Mouse (Mus musculus): Measurements from ENCODE around the gene Pard3.
"Not testable (repeated sequence)": the region's sequence is repeated elsewhere in the genome, so short reads cannot be mapped to it uniquely, and the experiment has no call there.

Pard3 gene

GRCm38 (mm10) chr8:127134327-127134726 is 70.6 kb downstream of the Pard3 start:
- no peak for DNase-seq (ENCODE audit: extremely low read depth, low read depth, low spot score)

DNA sequence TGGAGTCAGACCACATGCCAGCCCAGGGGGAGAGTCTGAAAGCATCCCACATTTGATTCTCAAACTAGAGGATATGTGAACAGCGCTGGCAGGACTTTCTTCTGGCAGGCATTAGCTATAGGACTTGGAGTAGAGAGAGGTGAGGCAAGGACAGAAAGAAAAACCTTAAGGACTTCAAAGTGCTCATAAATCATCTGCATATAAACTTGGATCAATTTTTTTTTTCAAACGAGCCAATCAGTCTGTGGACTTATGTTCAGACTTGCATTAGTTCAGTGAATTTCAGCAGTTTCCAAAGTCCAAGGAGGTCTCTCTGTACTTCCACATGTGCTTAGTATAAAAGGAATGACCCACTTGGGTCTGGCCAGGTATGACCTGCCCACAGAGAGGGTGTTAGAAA is 72.5 kb downstream of the Pard3 start:
- DNase-seq (ENCODE audit: extremely low read depth, low read depth, low spot score) = peak; percentile 90

- DNase-seq (ENCODE audit: extremely low read depth, low read depth, low spot score) = no peak
These were observed 73.1 kb downstream of the Pard3 start for GRCm38 (mm10) chr8:127136781-127137180.

DNA sequence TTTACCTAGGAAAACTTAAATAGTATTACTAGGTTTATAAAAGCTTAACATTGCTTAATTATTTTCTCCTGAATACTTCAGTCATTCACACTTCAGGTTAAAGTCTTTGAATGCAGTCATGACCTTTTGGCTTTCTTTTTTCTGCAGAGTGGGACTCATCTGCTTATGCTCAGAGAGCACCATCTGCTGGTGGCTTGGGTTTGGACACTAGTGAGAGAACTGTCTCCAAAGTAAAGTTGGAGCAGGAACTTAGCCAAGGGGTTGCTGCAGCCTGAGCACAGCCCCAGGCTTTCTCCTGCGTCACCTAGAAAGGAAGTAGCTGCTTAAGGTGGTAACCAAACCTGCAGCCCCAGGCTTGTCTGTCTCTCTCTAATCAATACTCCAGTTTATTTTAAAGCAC is 75.5 kb downstream of the Pard3 start:
- DNase-seq (ENCODE audit: extremely low read depth, low read depth, low spot score) = no peak

- no peak for DNase-seq (ENCODE audit: extremely low read depth, low read depth, low spot score)
These were observed 77.3 kb downstream of the Pard3 start for GRCm38 (mm10) chr8:127140945-127141344.

DNA sequence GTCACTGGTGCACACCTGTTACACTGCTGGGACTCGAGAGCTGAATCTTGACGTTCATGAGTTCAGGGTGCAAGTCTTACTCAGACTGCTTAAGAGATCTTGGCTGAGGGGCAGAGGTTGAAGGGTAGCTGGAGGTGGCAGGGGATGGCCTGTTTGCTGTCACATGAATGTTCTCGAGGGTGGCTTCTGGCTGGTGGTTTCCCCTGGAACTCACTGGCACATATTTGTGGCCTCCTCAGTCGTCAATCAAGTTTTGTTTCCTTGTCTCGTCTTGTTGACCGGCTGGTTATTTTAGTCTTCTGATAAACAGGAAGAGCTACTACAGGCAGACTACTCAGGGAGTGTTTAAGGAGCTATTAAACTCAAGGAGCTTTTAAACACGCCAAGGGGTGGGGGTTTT is 79.9 kb downstream of the Pard3 start:
- no peak for DNase-seq (ENCODE audit: extremely low read depth, low read depth, low spot score)

- no peak for DNase-seq (ENCODE audit: extremely low read depth, low read depth, low spot score)
These were observed 80.9 kb downstream of the Pard3 start for GRCm38 (mm10) chr8:127144562-127144961.

GRCm38 (mm10) chr8:127145135-127145534 is 81.4 kb downstream of the Pard3 start:
- no peak for DNase-seq (ENCODE audit: extremely low read depth, low read depth, low spot score)

DNA sequence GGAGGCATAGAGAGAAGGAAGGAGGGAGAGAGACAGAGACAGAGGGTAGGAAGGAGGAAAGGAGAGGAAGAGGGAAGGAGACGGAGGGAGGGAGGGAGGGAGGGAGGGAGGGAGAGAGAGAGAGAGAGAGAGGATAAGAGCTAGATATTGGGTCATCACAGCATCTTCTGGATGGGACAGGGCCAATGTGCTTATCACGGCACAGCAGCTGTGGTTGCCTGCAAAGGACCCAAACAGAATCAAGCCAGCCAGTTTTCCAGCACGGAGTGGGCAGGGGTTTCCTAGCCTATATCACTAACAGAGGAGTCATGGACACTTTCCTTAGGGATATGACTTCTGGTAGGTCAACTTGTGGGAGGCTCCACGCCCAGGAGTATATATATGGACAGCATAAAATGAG is 82.4 kb downstream of the Pard3 start:
- DNase-seq (ENCODE audit: extremely low read depth, low read depth, low spot score) = no peak

DNA sequence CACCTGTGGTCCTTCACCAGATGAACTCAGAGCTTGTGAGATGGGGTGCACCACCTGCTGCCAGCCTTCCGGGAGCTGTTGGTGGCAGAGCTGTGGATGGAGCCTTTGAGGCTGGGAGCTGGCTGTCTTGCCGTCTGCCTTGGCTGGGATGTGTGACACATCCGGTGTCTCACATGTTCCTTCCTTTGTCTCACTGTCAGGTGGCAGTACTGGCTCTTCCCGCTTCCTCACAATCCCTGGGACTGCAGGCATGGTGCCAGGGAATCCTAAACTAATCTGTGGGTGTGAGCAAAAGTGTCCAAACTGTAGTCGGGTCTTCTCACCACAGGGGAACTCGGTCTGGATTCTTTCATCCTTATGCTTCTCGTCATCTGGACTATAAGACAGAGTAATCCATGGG is 85.1 kb downstream of the Pard3 start:
- no peak for DNase-seq (ENCODE audit: extremely low read depth, low read depth, low spot score)

DNA sequence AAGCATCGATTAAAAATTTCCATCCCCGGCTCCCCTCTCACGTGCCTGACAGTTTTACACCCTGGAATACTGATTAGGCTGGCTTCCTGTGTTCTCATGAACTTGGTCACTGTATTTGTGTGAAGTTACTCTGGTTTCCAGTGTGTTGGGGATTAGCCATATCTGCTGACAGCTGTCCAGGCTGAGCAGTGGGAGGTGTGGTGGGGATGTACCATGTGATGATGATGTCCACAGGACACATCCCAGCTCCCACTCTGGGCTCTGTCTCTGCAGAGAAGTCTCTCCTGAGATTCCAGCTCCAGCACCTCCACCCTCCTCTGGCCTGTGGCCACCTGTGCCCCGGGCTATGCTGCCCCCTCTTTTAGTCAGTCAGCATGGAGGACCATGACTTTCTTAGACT is 87.0 kb downstream of the Pard3 start:
- DNase-seq (ENCODE audit: extremely low read depth, low read depth, low spot score) = no peak

GRCm38 (mm10) chr8:127151706-127152105 is 88.0 kb downstream of the Pard3 start:
- no peak for DNase-seq (ENCODE audit: extremely low read depth, low read depth, low spot score)

DNA sequence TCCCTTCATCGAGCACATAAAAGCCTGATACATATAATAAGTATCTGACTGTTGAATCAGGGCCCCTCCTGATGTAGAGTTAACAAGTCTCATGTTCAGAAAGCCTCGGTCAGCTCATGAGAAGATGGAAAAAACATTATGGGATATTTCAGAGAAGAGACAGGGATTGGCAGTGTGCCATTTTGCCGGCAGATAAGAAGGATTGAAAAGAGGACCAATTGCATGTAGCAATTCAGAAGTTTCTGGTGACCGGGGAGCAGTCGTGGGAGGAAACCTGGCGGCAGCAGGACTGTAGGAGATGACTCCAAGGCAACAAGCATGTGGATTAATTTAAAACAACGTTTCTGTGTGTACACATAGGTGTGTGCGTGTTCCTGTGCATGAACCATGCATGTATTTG is 93.4 kb downstream of the Pard3 start:
- no peak for DNase-seq (ENCODE audit: extremely low read depth, low read depth, low spot score)

- no peak for DNase-seq (ENCODE audit: extremely low read depth, low read depth, low spot score)
These were observed 95.8 kb downstream of the Pard3 start for GRCm38 (mm10) chr8:127159421-127159966.

DNA sequence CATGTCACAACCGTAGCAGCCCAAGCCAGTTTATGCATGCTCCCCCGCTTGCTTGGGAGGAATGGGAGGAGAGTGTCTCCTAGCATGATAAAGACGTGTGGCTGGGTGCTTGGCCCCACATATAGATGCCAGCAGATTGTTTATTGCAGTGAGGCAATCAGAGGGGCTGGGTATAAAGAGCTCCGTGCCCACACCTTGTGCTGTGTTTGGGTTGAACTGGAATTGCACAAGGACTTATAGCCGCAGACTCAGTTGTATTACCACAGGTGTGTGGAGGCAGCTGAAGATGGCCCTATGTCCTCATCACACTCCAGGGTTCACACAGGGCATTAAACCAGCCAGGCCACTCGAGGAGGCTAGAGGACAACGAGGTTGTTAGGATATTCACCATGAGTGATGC is 98.2 kb downstream of the Pard3 start:
- DNase-seq (ENCODE audit: extremely low read depth, low read depth, low spot score) = peak; percentile 61

- no peak for DNase-seq (ENCODE audit: extremely low read depth, low read depth, low spot score)
These were observed 99.1 kb downstream of the Pard3 start for GRCm38 (mm10) chr8:127162821-127163220.

GRCm38 (mm10) chr8:127164326-127165280 is 100.9 kb downstream of the Pard3 start:
- no peak for DNase-seq (ENCODE audit: extremely low read depth, low read depth, low spot score)

GRCm38 (mm10) chr8:127168496-127168895 is 104.8 kb downstream of the Pard3 start:
- DNase-seq (ENCODE audit: extremely low read depth, low read depth, low spot score) = no peak

DNA sequence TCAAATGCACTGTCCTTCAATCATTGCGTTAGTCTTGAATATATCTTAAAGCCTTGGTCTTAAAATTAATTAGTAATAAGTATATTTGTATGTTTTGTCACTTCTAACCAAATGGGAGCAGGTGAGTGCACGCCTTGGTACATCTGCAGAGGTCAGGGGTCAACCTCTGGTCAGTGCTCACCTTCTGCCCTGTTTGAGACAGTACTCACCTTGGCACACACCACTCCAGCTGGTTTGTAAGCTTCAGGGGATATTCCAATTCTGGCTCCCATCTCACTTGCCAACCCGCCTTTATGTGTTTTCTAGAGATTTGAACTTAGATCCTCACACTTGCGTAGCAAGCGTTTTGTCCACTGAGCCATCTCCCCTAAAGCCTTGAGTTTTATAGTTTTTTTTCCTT is 105.7 kb downstream of the Pard3 start:
- DNase-seq (ENCODE audit: extremely low read depth, low read depth, low spot score) = no peak

DNA sequence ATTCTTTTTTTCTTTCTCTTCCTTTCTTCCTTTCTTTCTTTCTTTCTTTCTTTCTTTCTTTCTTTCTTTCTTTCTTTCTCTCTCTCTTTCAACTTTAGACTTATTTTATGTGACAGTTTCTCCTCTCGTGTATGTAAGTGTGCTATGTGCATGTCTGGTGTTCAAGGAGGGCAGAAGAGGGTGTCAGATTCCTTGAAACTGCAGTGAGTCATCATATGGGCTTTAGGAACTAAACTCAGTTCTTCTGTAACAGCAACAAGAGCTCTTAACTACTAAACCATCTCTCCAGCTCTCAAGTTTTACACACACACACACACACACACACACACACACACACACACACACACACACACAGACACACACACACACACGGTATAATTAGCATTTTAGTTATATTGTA is 106.7 kb downstream of the Pard3 start:
- not testable (repeated sequence) for DNase-seq (ENCODE audit: extremely low read depth, low read depth, low spot score)

- DNase-seq (ENCODE audit: extremely low read depth, low read depth, low spot score) = no peak
These were observed 107.2 kb downstream of the Pard3 start for GRCm38 (mm10) chr8:127170930-127171329.

DNA sequence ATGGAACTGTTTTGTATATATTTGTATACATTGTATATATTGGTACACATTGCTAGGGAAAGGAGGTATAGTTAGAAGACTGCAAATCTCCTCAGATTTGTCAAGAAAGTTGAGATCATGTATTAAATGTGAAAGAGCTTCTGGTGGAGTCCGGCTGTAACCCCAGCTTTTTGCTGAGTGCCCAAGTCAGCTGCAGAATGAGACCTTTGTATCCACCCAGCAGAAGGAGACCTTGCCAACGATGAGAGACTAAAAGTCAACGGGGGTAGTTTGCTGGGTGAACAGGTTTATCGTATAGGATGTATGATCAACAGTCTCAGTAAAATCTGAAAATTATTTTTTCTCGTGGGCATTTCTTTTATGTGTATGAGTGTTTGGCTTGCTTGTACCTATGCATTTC is 109.8 kb downstream of the Pard3 start:
- no peak for DNase-seq (ENCODE audit: extremely low read depth, low read depth, low spot score)

- no peak for DNase-seq (ENCODE audit: extremely low read depth, low read depth, low spot score)
These were observed 110.7 kb downstream of the Pard3 start for GRCm38 (mm10) chr8:127174411-127174810.
